Mouse (Mus musculus) ES-E14 (cell line): ENCODE data around the gene Tha1. TPM values are rescaled to one million over a fixed set of nuclear protein-coding genes. Genes with fewer than 3 reads are reported as not detected.

Source experiments
- DNase-seq: peaks from one replicate; pipeline ENCODE4 v3.0.0-alpha.2; 2013; ENCODE audit warnings: low read depth, low spot score
- H3K27ac ChIP-seq: 2 replicates; pipeline ENCODE4 v1.5.1; 2012; ENCODE audit warnings: low read depth, mild to moderate bottlenecking, low read length, moderate library complexity, mixed read lengths; ENCODE audit not compliant: poor library complexity, insufficient read depth, severe bottlenecking
- H3K36me3 ChIP-seq: 2 replicates; pipeline ENCODE4 v1.6.1; 2012; ENCODE audit warnings: mild to moderate bottlenecking, low read length, moderate library complexity, mixed read lengths; ENCODE audit not compliant: control insufficient read depth, poor library complexity, insufficient read depth, severe bottlenecking
- H3K4me1 ChIP-seq, 2 experiments: fragments of 150-350 bp in 1 of 2; sonication (generic) in 1 of 2; 2 replicates each; pipeline ENCODE4 v1.6.1; 2012; ENCODE audit warnings: low read length in 2 of 2, mild to moderate bottlenecking in 1 of 2, mixed read lengths in 1 of 2; ENCODE audit not compliant: control insufficient read depth in 2 of 2, insufficient read depth in 2 of 2, poor library complexity in 1 of 2
- H3K4me3 ChIP-seq, 2 experiments: fragments of 150-350 bp in 1 of 2; sonication (generic) in 1 of 2; 2 replicates each; pipeline ENCODE4 v1.5.1; 2012; ENCODE audit warnings: low read length in 2 of 2, low read depth in 1 of 2, mild to moderate bottlenecking in 1 of 2, mixed read lengths in 1 of 2; ENCODE audit not compliant: insufficient read depth in 1 of 2, poor library complexity in 1 of 2, severe bottlenecking in 1 of 2
- H3K9ac ChIP-seq: 2 replicates; pipeline ENCODE4 v1.6.1; 2012; ENCODE audit warnings: low read depth, mild to moderate bottlenecking, low read length, mixed read lengths; ENCODE audit not compliant: poor library complexity, insufficient read depth, severe bottlenecking
- H3K9me3 ChIP-seq: fragments of 150-350 bp; sonication (generic); 2 replicates; pipeline ENCODE4 v1.6.1; 2012; ENCODE audit warnings: low read depth, mild to moderate bottlenecking, low read length; ENCODE audit not compliant: control insufficient read depth, insufficient read depth
- CHD2 ChIP-seq: IDR thresholded peaks from 2 replicates; pipeline ENCODE4 v1.6.1; 2014; ENCODE audit warnings: mild to moderate bottlenecking, low read depth, low read length, inconsistent platforms
- HCFC1 ChIP-seq: IDR thresholded peaks from 2 replicates; pipeline ENCODE4 v1.6.1; 2012; ENCODE audit warnings: low read length, inconsistent platforms, borderline replicate concordance; ENCODE audit not compliant: insufficient read depth
- MAFK ChIP-seq: IDR thresholded peaks from 2 replicates; pipeline ENCODE4 v1.6.1; 2014; ENCODE audit warnings: mild to moderate bottlenecking, low read depth, low read length, inconsistent platforms; ENCODE audit not compliant: insufficient read depth
- ZC3H11A ChIP-seq: IDR thresholded peaks from 2 replicates; pipeline ENCODE4 v1.6.1; 2012; ENCODE audit warnings: low read depth, mild to moderate bottlenecking, inconsistent platforms, low read length, borderline replicate concordance
- ZNF384 ChIP-seq: IDR thresholded peaks from 2 replicates; pipeline ENCODE4 v1.6.1; 2012; ENCODE audit warnings: low read depth, low read length, inconsistent platforms
- in situ Hi-C, 2 experiments: fragments of 600-800 bp; cut with MboI; formaldehyde crosslinking; loops; one replicate each; pipeline ENCODE4 v1.15.1; 2025; ENCODE audit warnings: low sequenced_read_pairs in 2 of 2, inconsistent platforms in 1 of 2; ENCODE audit not compliant: unreplicated experiment in 2 of 2
- total RNA-seq: library from RNA; depleted of rRNA; stranded (reverse); fragments of 300-350 nt; gene quantifications from 2 replicates; pipeline ENCODE4 v1.2.3, GENCODE M21; 2012

The Tha1 gene
- total RNA-seq, 1 experiment: 1.2 TPM

GRCm38 (mm10) chr11:117844997-117845396 is 28.3 kb downstream of the Tha1 start:
- Histone ChIP-seq H3K9ac (no peak overlapping the region), H3K4me1 (peaks cover 0 to 9% of the 10 kb centered on the region in 2 experiments; a peak in 2 of 4 replicates), H3K4me3 (no peak overlapping the region), H3K27ac (no peak overlapping the region), H3K36me3 (no peaks in the 10 kb centered on the region), H3K9me3 (no peaks in the 10 kb centered on the region)
- in situ Hi-C loops: no loop called here
- no peak for TF ChIP-seq HCFC1
- no peak for TF ChIP-seq MAFK
- TF ChIP-seq ZC3H11A: no peak
- no peak for TF ChIP-seq ZNF384
- TF ChIP-seq CHD2: no peak
- DNase-seq: no peak

- Histone ChIP-seq H3K4me3 (no peak overlapping the region), H3K4me1 (peaks cover 0 to 12% of the 10 kb centered on the region in 2 experiments; a peak in 2 of 4 replicates), H3K9ac (no peak overlapping the region), H3K9me3 (no peaks in the 10 kb centered on the region), H3K27ac (no peak overlapping the region), H3K36me3 (no peaks in the 10 kb centered on the region)
- no peak for TF ChIP-seq CHD2
- TF ChIP-seq ZC3H11A: no peak
- TF ChIP-seq MAFK: no peak
- no peak for TF ChIP-seq ZNF384
- TF ChIP-seq HCFC1: no peak
- in situ Hi-C loops: no loop called here
- no peak for DNase-seq
Measured at GRCm38 (mm10) chr11:117843434-117843833, 29.8 kb downstream of the Tha1 start.

GRCm38 (mm10) chr11:117840910-117841309 is 32.4 kb downstream of the Tha1 start:
- DNase-seq: no peak
- Histone ChIP-seq H3K36me3 (no peaks in the 10 kb centered on the region), H3K9me3 (no peaks in the 10 kb centered on the region), H3K27ac (no peak overlapping the region), H3K4me3 (no peak overlapping the region), H3K9ac (no peak overlapping the region), H3K4me1 (peaks cover 1 to 9% of the 10 kb centered on the region in 2 experiments; a peak in 3 of 4 replicates)
- TF ChIP-seq HCFC1 (no peak), CHD2 (no peak), ZNF384 (no peak), ZC3H11A (no peak), MAFK (no peak)
- in situ Hi-C loops: no loop called here

- TF ChIP-seq CHD2 (no peak), HCFC1 (no peak), ZC3H11A (no peak), MAFK (no peak), ZNF384 (no peak)
- Histone ChIP-seq H3K9me3 (no peaks in the 10 kb centered on the region), H3K27ac (no peak overlapping the region), H3K4me1 (peaks cover 1 to 12% of the 10 kb centered on the region in 2 experiments; a peak in 3 of 4 replicates), H3K9ac (no peak overlapping the region), H3K4me3 (no peak overlapping the region), H3K36me3 (no peaks in the 10 kb centered on the region)
- no peak for DNase-seq
- in situ Hi-C loops: no loop called here
Measured at GRCm38 (mm10) chr11:117839021-117839420, 34.3 kb downstream of the Tha1 start.

GRCm38 (mm10) chr11:117838572-117838971 is 34.7 kb downstream of the Tha1 start:
- H3K4me3 ChIP-seq: no peak overlapping the region
- TF ChIP-seq HCFC1: no peak
- no peak for TF ChIP-seq ZC3H11A
- no peak for TF ChIP-seq CHD2
- no peak for TF ChIP-seq MAFK
- TF ChIP-seq ZNF384: no peak
- H3K9me3 ChIP-seq: no peaks in the 10 kb centered on the region
- peaks cover 1 to 12% of the 10 kb centered on the region in 2 experiments; a peak in 3 of 4 replicates for H3K4me1 ChIP-seq
- H3K9ac ChIP-seq: no peak overlapping the region
- no peak overlapping the region; the same call in 1 of the 2 replicates for H3K27ac ChIP-seq
- DNase-seq: no peak
- in situ Hi-C loops: no loop called here
- no peaks in the 10 kb centered on the region for H3K36me3 ChIP-seq
